Mouse (Mus musculus) monocyte, adult 59 days (primary cell): ENCODE data around the gene Rps6kb2. TPM values are rescaled to one million over a fixed set of nuclear protein-coding genes. Genes with fewer than 3 reads are reported as not detected.

ENCODE experiments used
- total RNA-seq, 2 experiments: library from RNA; stranded (reverse); gene quantifications; one replicate each; pipeline ENCODE4 v1.2.4; 2023

The Rps6kb2 gene
- 10 to 100 TPM; 41.7 to 47.8 TPM for total RNA-seq

GRCm38 (mm10) chr19:4162646-4163542 is at the start of gene Rps6kb2:
Gene Rps6kb2, minus strand, starts transcription at chr19:4163354.

GRCm38 (mm10) chr19:4201291-4201909 is 38.2 kb upstream of the Rps6kb2 start, which contains the start of gene Rad9a:
Gene Rad9a, minus strand, starts transcription at chr19:4201662.

GRCm38 (mm10) chr19:4191528-4192250 is 28.5 kb upstream of the Rps6kb2 start, which contains the start of gene Ppp1ca:
Gene Ppp1ca, plus strand, starts transcription at chr19:4192065.

GRCm38 (mm10) chr19:4190831-4191334 is 27.7 kb upstream of the Rps6kb2 start, which contains the start of gene Tbc1d10c:
Gene Tbc1d10c, minus strand, starts transcription at chr19:4191284.

GRCm38 (mm10) chr19:4175368-4175947 is 12.3 kb upstream of the Rps6kb2 start, which contains the start of gene Carns1:
Gene Carns1, minus strand, starts transcription at chr19:4175479.

GRCm38 (mm10) chr19:4153232-4153654 is 9.9 kb downstream of the Rps6kb2 start, which contains the start of gene Ptprcap:
Gene Ptprcap, plus strand, starts transcription at chr19:4153604.

DNA sequence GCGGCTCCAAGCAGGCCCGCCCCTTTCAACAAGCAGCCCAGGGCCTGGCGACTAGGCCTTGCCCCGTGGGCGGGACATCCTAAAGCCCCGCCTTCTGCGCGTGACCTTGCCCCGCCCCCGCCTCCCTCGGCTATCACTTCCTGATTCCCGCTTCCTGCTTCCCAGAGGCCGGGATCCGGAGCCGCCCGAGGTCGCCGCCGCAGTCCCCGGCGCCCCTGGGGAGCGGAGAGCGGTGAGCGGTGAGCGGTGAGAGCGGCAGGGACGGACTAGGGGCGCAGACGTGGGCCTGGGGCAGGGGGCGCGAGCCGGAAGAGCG is 14.7 kb downstream of the Rps6kb2 start, which contains the start of gene Coro1b:
Gene Coro1b (plus strand): TSS at position 129 of the 316 bp plus-strand sequence.

GRCm38 (mm10) chr19:4143759-4144268 is 19.3 kb downstream of the Rps6kb2 start, which contains the start of gene Cabp4:
Gene Cabp4, minus strand, starts transcription at chr19:4144033.

GRCm38 (mm10) chr19:4139446-4139845 is 23.7 kb downstream of the Rps6kb2 start, which contains the start of gene Gpr152:
Gene Gpr152, plus strand, starts transcription at chr19:4139787.

GRCm38 (mm10) chr19:4125741-4126696 is 37.1 kb downstream of the Rps6kb2 start, which contains the start of gene Aip:
Gene Aip, minus strand, starts transcription at chr19:4125858.

Other genes with a start within 250 kb of the Rps6kb2 start
- gene Aldh3b1, start 233.5 kb downstream of the Rps6kb2 start, total RNA-seq, result 10 to 100 TPM; 87.1 to 88.5 TPM
- 100 to 1,000 TPM; 733 to 761 TPM for gene Unc93b1, start 228.2 kb downstream of the Rps6kb2 start, total RNA-seq
- gene Aldh3b3, start 204.7 kb downstream of the Rps6kb2 start, total RNA-seq, result under 1 TPM; 0.33 to 0.52 TPM
- 1 to 10 TPM; 4.2 to 6.3 TPM for gene Aldh3b2, start 191.0 kb downstream of the Rps6kb2 start, total RNA-seq
- gene Acy3, start 176.8 kb downstream of the Rps6kb2 start, total RNA-seq, result not detected
- gene Tbx10, start 170.6 kb downstream of the Rps6kb2 start, total RNA-seq, result not detected
- gene Nudt8, start 162.8 kb downstream of the Rps6kb2 start, total RNA-seq, result 10 to 100 TPM in 1 of 2 experiments, 1 to 10 TPM in 1; 8.0 to 14.1 TPM
- 1 to 10 TPM; 1.5 to 1.6 TPM for gene Gm49405, start 162.7 kb downstream of the Rps6kb2 start, total RNA-seq
- gene Doc2g, start 160.0 kb downstream of the Rps6kb2 start, total RNA-seq, result 1 to 10 TPM; 2.5 to 4.8 TPM
- gene Ndufv1, start 150.5 kb downstream of the Rps6kb2 start, total RNA-seq, result 10 to 100 TPM; 58.0 to 65.5 TPM
- 100 to 1,000 TPM; 150 to 173 TPM for gene Gstp1, start 125.4 kb downstream of the Rps6kb2 start, total RNA-seq
- gene Gstp2, start 117.3 kb downstream of the Rps6kb2 start, total RNA-seq, result 10 to 100 TPM; 15.3 to 58.8 TPM
- 1 to 10 TPM; 6.8 to 7.6 TPM for gene Gstp3, start 103.8 kb downstream of the Rps6kb2 start, total RNA-seq
- not detected for gene Cabp2, start 81.8 kb downstream of the Rps6kb2 start, total RNA-seq
- 100 to 1,000 TPM; 250 to 306 TPM for gene Cdk2ap2, start 66.2 kb downstream of the Rps6kb2 start, total RNA-seq
- 100 to 1,000 TPM; 399 to 422 TPM for gene Pitpnm1, start 63.4 kb downstream of the Rps6kb2 start, total RNA-seq
- gene Aip, start 37.5 kb downstream of the Rps6kb2 start, total RNA-seq, result 100 to 1,000 TPM; 105 to 131 TPM
- gene Gpr152, start 23.6 kb downstream of the Rps6kb2 start, total RNA-seq, result under 1 TPM; 0.31 to 0.43 TPM
- gene Cabp4, start 19.3 kb downstream of the Rps6kb2 start, total RNA-seq, result 10 to 100 TPM in 1 of 2 experiments, 1 to 10 TPM in 1; 5.6 to 10.1 TPM
- 100 to 1,000 TPM; 435 to 477 TPM for gene Coro1b, start 14.7 kb downstream of the Rps6kb2 start, total RNA-seq
- 10 to 100 TPM; 13.1 to 17.2 TPM for gene Ptprcap, start 9.8 kb downstream of the Rps6kb2 start, total RNA-seq
- gene Carns1, start 12.1 kb upstream of the Rps6kb2 start, total RNA-seq, result 1 to 10 TPM; 5.7 to 6.3 TPM
- 10 to 100 TPM; 29.8 to 31.7 TPM for gene Tbc1d10c, start 27.9 kb upstream of the Rps6kb2 start, total RNA-seq
- gene Ppp1ca, start 28.7 kb upstream of the Rps6kb2 start, total RNA-seq, result 100 to 1,000 TPM; 360 to 389 TPM
- 10 to 100 TPM; 32.7 to 35.4 TPM for gene Rad9a, start 38.3 kb upstream of the Rps6kb2 start, total RNA-seq
- 10 to 100 TPM; 29.0 to 34.8 TPM for gene Clcf1, start 50.9 kb upstream of the Rps6kb2 start, total RNA-seq
- not detected for gene AC109138.7, start 51.0 kb upstream of the Rps6kb2 start, total RNA-seq
- gene Pold4, start 68.5 kb upstream of the Rps6kb2 start, total RNA-seq, result 100 to 1,000 TPM; 108 to 115 TPM
- 10 to 100 TPM; 50.8 to 51.4 TPM for gene Ssh3, start 105.8 kb upstream of the Rps6kb2 start, total RNA-seq
- gene Ankrd13d, start 119.8 kb upstream of the Rps6kb2 start, total RNA-seq, result 10 to 100 TPM; 18.4 to 19.2 TPM
- gene Grk2, start 142.9 kb upstream of the Rps6kb2 start, total RNA-seq, result 100 to 1,000 TPM; 425 to 438 TPM
- gene Kdm2a, start 234.9 kb upstream of the Rps6kb2 start, total RNA-seq, result 100 to 1,000 TPM; 128 to 130 TPM